Mouse (Mus musculus): ENCODE data around the gene Echs1.

DNA sequence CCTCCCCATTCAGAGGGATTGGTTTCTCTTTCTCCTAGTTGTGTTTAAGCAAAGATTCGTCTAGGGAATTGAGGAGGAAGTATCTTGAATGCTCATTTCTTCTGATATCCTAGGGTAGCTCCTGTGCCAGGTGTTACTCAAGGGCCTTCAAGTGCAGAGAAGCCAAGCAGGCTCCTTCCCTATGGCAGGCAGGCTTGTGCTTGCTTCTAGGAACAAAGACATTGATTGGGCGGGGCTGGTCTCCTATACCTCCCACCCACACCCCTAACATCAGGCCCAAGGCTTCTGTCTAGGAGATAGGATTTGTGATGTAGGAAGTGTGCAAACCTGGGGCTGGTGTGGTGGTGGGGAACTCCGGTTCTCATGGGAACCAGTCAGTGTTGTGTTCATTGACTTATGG, 10.7 kb upstream of the Echs1 start:
- TF ChIP-seq CTCF (IDR thresholded peaks at IDR 0.05) (no peak), EP300 (IDR thresholded peaks at IDR 0.05) (no peak)

Measured in lung, postnatal 0 days (tissue).